Mouse (Mus musculus) neural tube, embryonic 14.5 days (tissue): ENCODE data around the gene Gab2. TPM values are rescaled to one million over a fixed set of nuclear protein-coding genes. Genes with fewer than 3 reads are reported as not detected.
A peak's percentile ranks its signal among the peaks of the same experiment; 100 is the strongest.

Experiments used
- ATAC-seq: fragments of 200-750 bp; cut with Nextera tagmentation; 2 replicates; pipeline ENCODE4 v1.8.0; 2017; ENCODE audit warnings: low read depth, mild to moderate bottlenecking, moderate TSS enrichment, moderate library complexity
- H3K27ac ChIP-seq: fragments of 300-500 bp; sonication (generic); 2 replicates; pipeline ENCODE4 v1.5.1; 2014; ENCODE audit warnings: low read depth, mild to moderate bottlenecking, control low read depth, low read length, moderate library complexity, mixed read lengths
- H3K27me3 ChIP-seq: fragments of 300-500 bp; sonication (generic); 2 replicates; pipeline ENCODE4 v1.6.1; 2014; ENCODE audit warnings: low read length; ENCODE audit not compliant: control insufficient read depth, insufficient read depth
- H3K36me3 ChIP-seq: fragments of 300-500 bp; sonication (generic); 2 replicates; pipeline ENCODE4 v1.6.1; 2014; ENCODE audit warnings: low read length, mixed read lengths; ENCODE audit not compliant: control insufficient read depth, insufficient read depth
- H3K4me1 ChIP-seq: fragments of 300-500 bp; sonication (generic); 2 replicates; pipeline ENCODE4 v1.6.1; 2014; ENCODE audit warnings: low read length; ENCODE audit not compliant: control insufficient read depth, insufficient read depth
- H3K4me2 ChIP-seq: fragments of 300-500 bp; sonication (generic); 2 replicates; pipeline ENCODE4 v1.6.1; 2014; ENCODE audit warnings: mild to moderate bottlenecking, low read depth, low read length, control low read depth
- H3K4me3 ChIP-seq: fragments of 300-500 bp; sonication (generic); 2 replicates; pipeline ENCODE4 v1.5.1; 2014; ENCODE audit warnings: low read depth, low read length, control low read depth, mixed read lengths
- H3K9ac ChIP-seq: fragments of 300-500 bp; sonication (generic); replicated peaks from 2 replicates; pipeline ENCODE4 v1.6.1; 2014; ENCODE audit warnings: low read depth, mild to moderate bottlenecking, control low read depth, low read length, mixed read lengths
- H3K9me3 ChIP-seq: fragments of 300-500 bp; sonication (generic); 2 replicates; pipeline ENCODE4 v1.6.1; 2016; ENCODE audit warnings: low read length; ENCODE audit not compliant: control insufficient read depth
- WGBS: fragments of 180-500 bp; shearing (Covaris S2); extraction: QIAGEN DNeasy Blood & Tissue Kit; methylation state at CpG from one replicate; pipeline ENCODE4 v1.1.7; 2014; 5-methylcytosine and 5-hydroxymethylcytosine counted together
- polyA plus RNA-seq: library from polyadenylated mRNA; unstranded; fragments of >200 nt; fragmentation: Nextera tagmentation; extraction: Ambion mirVana; gene quantifications from 2 replicates; pipeline ENCODE4 v1.2.1, GENCODE M21; 2014

The Gab2 gene
- polyA plus RNA-seq, 1 experiment from 2014 or later: 13.8 TPM

GRCm38 (mm10) chr7:97336678-97337077, 255.3 kb downstream of the Gab2 start:
- H3K9ac ChIP-seq: no peak overlapping the region
- WGBS: 84% methylated on average over 1 of the region's 1 CpGs
- no peak for ATAC-seq

GRCm38 (mm10) chr7:97338593-97338992, 257.2 kb downstream of the Gab2 start:
- Histone ChIP-seq H3K27me3 (no peaks in the 10 kb centered on the region), H3K9ac (no peak overlapping the region), H3K9me3 (no peaks in the 10 kb centered on the region), H3K27ac (no peak overlapping the region), H3K4me1 (no peaks in the 10 kb centered on the region), H3K4me3 (no peak overlapping the region), H3K36me3 (no peaks in the 10 kb centered on the region), H3K4me2 (no peak overlapping the region)
- WGBS: 88% methylated on average over 4 of the region's 4 CpGs
- ATAC-seq: no peak

More at GRCm38 (mm10) chr7:97336678-97337077, 255.3 kb downstream of the Gab2 start:
- H3K4me1 ChIP-seq: 0 out of 2 replicates have a peak, but pooled peaks cover 5% of the 10 kb centered on the region
- no peaks in the 10 kb centered on the region for H3K27me3 ChIP-seq
- H3K9me3 ChIP-seq: no peaks in the 10 kb centered on the region
- H3K4me3 ChIP-seq: no peak overlapping the region
- no peak overlapping the region for H3K27ac ChIP-seq
- H3K4me2 ChIP-seq: no peak overlapping the region
- no peaks in the 10 kb centered on the region for H3K36me3 ChIP-seq

GRCm38 (mm10) chr7:97339623-97340022, 258.2 kb downstream of the Gab2 start:
- H3K36me3 ChIP-seq: no peaks in the 10 kb centered on the region
- no peak for ATAC-seq
- WGBS: 90% methylated on average over 7 of the region's 7 CpGs
- H3K4me1 ChIP-seq: no peaks in the 10 kb centered on the region
- no peak overlapping the region for H3K27ac ChIP-seq
- no peak overlapping the region for H3K9ac ChIP-seq
- H3K4me2 ChIP-seq: no peak overlapping the region
- no peak overlapping the region for H3K4me3 ChIP-seq
- H3K27me3 ChIP-seq: no peaks in the 10 kb centered on the region
- no peaks in the 10 kb centered on the region for H3K9me3 ChIP-seq

- H3K4me2 ChIP-seq: no peak overlapping the region
- H3K27me3 ChIP-seq: no peaks in the 10 kb centered on the region
- no peak overlapping the region for H3K4me3 ChIP-seq
- no peaks in the 10 kb centered on the region for H3K36me3 ChIP-seq
- no peak for ATAC-seq
- H3K4me1 ChIP-seq: 0 out of 2 replicates have a peak, but pooled peaks cover 3% of the 10 kb centered on the region
- H3K9ac ChIP-seq: no peak overlapping the region
- no peaks in the 10 kb centered on the region for H3K9me3 ChIP-seq
- no peak overlapping the region for H3K27ac ChIP-seq
- WGBS: 70% methylated on average over 18 of the region's 18 CpGs
These were observed 259.8 kb downstream of the Gab2 start for GRCm38 (mm10) chr7:97340907-97341849.

- H3K9ac ChIP-seq: no peak overlapping the region
- no peak for ATAC-seq
These were observed 261.6 kb downstream of the Gab2 start for GRCm38 (mm10) chr7:97342961-97343360.

GRCm38 (mm10) chr7:97344655-97345054, 263.3 kb downstream of the Gab2 start:
- 80% methylated on average over 2 of the region's 2 CpGs for WGBS
- Histone ChIP-seq H3K36me3 (no peaks in the 10 kb centered on the region), H3K9ac (no peak overlapping the region), H3K4me3 (no peak overlapping the region), H3K27me3 (no peaks in the 10 kb centered on the region), H3K4me2 (no peak overlapping the region), H3K9me3 (no peaks in the 10 kb centered on the region), H3K27ac (no peak overlapping the region), H3K4me1 (0 out of 2 replicates have a peak, but pooled peaks cover 3% of the 10 kb centered on the region)
- ATAC-seq: no peak

More at GRCm38 (mm10) chr7:97342961-97343360, 261.6 kb downstream of the Gab2 start:
- no peak overlapping the region for H3K4me2 ChIP-seq
- H3K36me3 ChIP-seq: no peaks in the 10 kb centered on the region
- WGBS: 83% methylated on average over 2 of the region's 2 CpGs
- no peak overlapping the region for H3K27ac ChIP-seq
- H3K4me3 ChIP-seq: no peak overlapping the region
- H3K27me3 ChIP-seq: no peaks in the 10 kb centered on the region
- H3K4me1 ChIP-seq: 0 out of 2 replicates have a peak, but pooled peaks cover 3% of the 10 kb centered on the region
- H3K9me3 ChIP-seq: no peaks in the 10 kb centered on the region

GRCm38 (mm10) chr7:97345229-97345871, 264.0 kb downstream of the Gab2 start:
- Histone ChIP-seq H3K9me3 (no peaks in the 10 kb centered on the region), H3K27me3 (no peaks in the 10 kb centered on the region), H3K36me3 (no peaks in the 10 kb centered on the region), H3K27ac (no peak overlapping the region; the same call in 1 of the 2 replicates), H3K9ac (no peak overlapping the region), H3K4me2 (no peak overlapping the region), H3K4me1 (0 out of 2 replicates have a peak, but pooled peaks cover 3% of the 10 kb centered on the region), H3K4me3 (no peak overlapping the region)
- ATAC-seq: peak; percentile 69; the same call in 1 of the 2 replicates
- 54% methylated on average over 10 of the region's 10 CpGs for WGBS

- no peak for ATAC-seq
- Histone ChIP-seq H3K36me3 (no peaks in the 10 kb centered on the region), H3K27ac (no peak overlapping the region), H3K4me1 (0 out of 2 replicates have a peak, but pooled peaks cover 3% of the 10 kb centered on the region), H3K4me2 (no peak overlapping the region), H3K9me3 (no peaks in the 10 kb centered on the region), H3K4me3 (no peak overlapping the region), H3K27me3 (no peaks in the 10 kb centered on the region), H3K9ac (no peak overlapping the region)
- WGBS: 71% methylated on average over 9 of the region's 9 CpGs
These were observed 264.9 kb downstream of the Gab2 start for GRCm38 (mm10) chr7:97346111-97346821.
